Mouse (Mus musculus): ENCODE data around the gene Gm13083.
"Not testable (repeated sequence)": the region's sequence is repeated elsewhere in the genome, so short reads cannot be mapped to it uniquely, and the experiment has no call there.

GRCm38 (mm10) chr4:143657146-143657545, 42.3 kb downstream of the Gm13083 start, which contains the start of gene Gm13088:
- not testable (repeated sequence) for TF ChIP-seq POLR2A (IDR thresholded peaks at IDR 0.05; ENCODE audit: low read depth, low read length); CTCF (IDR thresholded peaks at IDR 0.05; ENCODE audit: extremely low read depth, insufficient read depth, insufficient read length, insufficient replicate concordance)

All from spleen, adult 2 months (tissue).